Mouse (Mus musculus) limb, embryonic 14.5 days (tissue): ENCODE measurements at regions not wholly inside any gene's neighbourhood (a gene's known extent, or its start where the extent isn't known, plus 50 kb on each side); places are given as distances from the start of the nearest gene placed in this dataset.
A peak's percentile ranks its signal among the peaks of the same experiment; 100 is the strongest.

Experiments used
- ATAC-seq: fragments of 200-750 bp; cut with Nextera tagmentation; 2 replicates; pipeline ENCODE4 v1.8.0; 2017; ENCODE audit warnings: low read depth, moderate number of reproducible peaks, moderate TSS enrichment; ENCODE audit not compliant: low FRiP score
- DNase-seq: peaks from one replicate; pipeline ENCODE4 v3.0.0-alpha.2; 2015; ENCODE audit warnings: low spot score
- H3K27ac ChIP-seq: fragments of 300-500 bp; sonication (generic); replicated peaks from 2 replicates; pipeline ENCODE4 v1.5.1; 2014; ENCODE audit warnings: low read depth, mild to moderate bottlenecking, low read length, moderate library complexity, mixed read lengths
- H3K27me3 ChIP-seq: fragments of 300-500 bp; sonication (generic); 2 replicates; pipeline ENCODE4 v1.6.1; 2014; ENCODE audit warnings: low read length, mixed read lengths; ENCODE audit not compliant: control insufficient read depth, insufficient read depth
- H3K36me3 ChIP-seq: fragments of 300-500 bp; sonication (generic); 2 replicates; pipeline ENCODE4 v1.6.1; 2014; ENCODE audit warnings: mild to moderate bottlenecking, low read length, moderate library complexity, mixed read lengths; ENCODE audit not compliant: control insufficient read depth, insufficient read depth
- H3K4me1 ChIP-seq: fragments of 300-500 bp; sonication (generic); 2 replicates; pipeline ENCODE4 v1.6.1; 2014; ENCODE audit warnings: antibody characterized with exemption, low read length, mixed read lengths; ENCODE audit not compliant: control insufficient read depth, insufficient read depth
- H3K4me2 ChIP-seq: fragments of 300-500 bp; sonication (generic); replicated peaks from 2 replicates; pipeline ENCODE4 v1.6.1; 2014; ENCODE audit warnings: low read depth, mild to moderate bottlenecking, low read length, moderate library complexity; ENCODE audit not compliant: severe bottlenecking
- H3K4me3 ChIP-seq: fragments of 300-500 bp; sonication (generic); replicated peaks from 2 replicates; pipeline ENCODE4 v1.5.1; 2014; ENCODE audit warnings: low read length
- H3K9ac ChIP-seq: fragments of 300-500 bp; sonication (generic); 2 replicates; pipeline ENCODE4 v1.6.1; 2014; ENCODE audit warnings: mild to moderate bottlenecking, low read depth, low read length, moderate library complexity; ENCODE audit not compliant: severe bottlenecking
- H3K9me3 ChIP-seq: fragments of 300-500 bp; sonication (generic); 2 replicates; pipeline ENCODE4 v1.6.1; 2016; ENCODE audit warnings: low read length; ENCODE audit not compliant: control insufficient read depth
- POLR2A ChIP-seq: fragments of 200-500 bp; IDR thresholded peaks from 2 replicates; pipeline ENCODE4 v1.8.0; 2012; ENCODE audit warnings: inconsistent platforms, mild to moderate bottlenecking, moderate library complexity, borderline replicate concordance; ENCODE audit not compliant: insufficient read depth, insufficient read length; ENCODE audit errors: extremely low read depth
- WGBS: fragments of 180-500 bp; shearing (Covaris S2); extraction: QIAGEN DNeasy Blood & Tissue Kit; methylation state at CpG from one replicate; pipeline ENCODE4 v1.1.7; 2014; 5-methylcytosine and 5-hydroxymethylcytosine counted together

GRCm38 (mm10) chr8:102575523-102575922 is 209.9 kb downstream of the Cdh11 start:
- ATAC-seq (no peak), DNase-seq (no peak)
- H3K4me3 ChIP-seq, result no peak overlapping the region
- H3K27me3 ChIP-seq, result no peaks in the 10 kb centered on the region
- no peaks in the 10 kb centered on the region for H3K9me3 ChIP-seq
- TF ChIP-seq POLR2A, result no peak
- no peak overlapping the region for H3K4me2 ChIP-seq
- H3K36me3 ChIP-seq, result no peaks in the 10 kb centered on the region
- no peaks in the 10 kb centered on the region for H3K4me1 ChIP-seq
- WGBS, result 41% methylated on average over 8 of the region's 8 CpGs
- no peak overlapping the region for H3K27ac ChIP-seq
- no peak overlapping the region for H3K9ac ChIP-seq

DNA sequence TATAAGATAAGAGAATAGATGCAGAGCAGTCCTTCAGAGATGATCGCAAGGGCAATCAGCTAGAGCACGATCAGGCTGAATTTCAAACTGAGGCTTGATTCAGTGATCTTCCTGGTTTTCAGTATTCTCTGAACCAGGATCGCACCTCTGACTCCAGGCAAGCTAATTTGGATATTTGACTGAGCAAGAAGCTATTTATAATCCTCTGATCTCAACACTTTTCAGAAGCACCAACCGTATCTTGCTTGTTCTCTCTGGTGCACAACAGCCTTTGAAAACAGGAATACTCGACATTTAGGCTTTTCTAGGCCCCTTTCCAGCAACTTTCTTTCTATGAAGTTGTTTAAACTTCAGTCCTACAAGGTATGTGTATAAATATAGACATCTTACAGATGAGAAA is 217.7 kb downstream of the Cdh11 start:
- no peaks in the 10 kb centered on the region for H3K4me1 ChIP-seq
- H3K4me3 ChIP-seq, result no peak overlapping the region
- no peaks in the 10 kb centered on the region for H3K9me3 ChIP-seq
- DNase-seq (no peak), ATAC-seq (no peak)
- H3K27me3 ChIP-seq, result no peaks in the 10 kb centered on the region
- H3K4me2 ChIP-seq, result no peak overlapping the region
- no peak overlapping the region for H3K27ac ChIP-seq
- no peak overlapping the region for H3K9ac ChIP-seq
- no peaks in the 10 kb centered on the region for H3K36me3 ChIP-seq
- no peak for TF ChIP-seq POLR2A
- WGBS, result 86% methylated on average over 5 of the region's 5 CpGs

- H3K4me1 ChIP-seq, result peaks cover 10% of the 10 kb centered on the region
- no peaks in the 10 kb centered on the region for H3K9me3 ChIP-seq
- H3K27ac ChIP-seq, result peak overlapping the region; percentile 81
- no peak overlapping the region for H3K4me2 ChIP-seq
- no peak for DNase-seq
- no peak overlapping the region for H3K9ac ChIP-seq
- WGBS, result 47% methylated on average over 6 of the region's 6 CpGs
- H3K4me3 ChIP-seq, result no peak overlapping the region
- no peak for TF ChIP-seq POLR2A
- 0 out of 2 replicates have a peak, but pooled peaks have one; percentile 5 for ATAC-seq
- H3K27me3 ChIP-seq, result no peaks in the 10 kb centered on the region
- H3K36me3 ChIP-seq, result no peaks in the 10 kb centered on the region
These were observed 231.2 kb downstream of the Cdh11 start for GRCm38 (mm10) chr8:102554213-102554612.

DNA sequence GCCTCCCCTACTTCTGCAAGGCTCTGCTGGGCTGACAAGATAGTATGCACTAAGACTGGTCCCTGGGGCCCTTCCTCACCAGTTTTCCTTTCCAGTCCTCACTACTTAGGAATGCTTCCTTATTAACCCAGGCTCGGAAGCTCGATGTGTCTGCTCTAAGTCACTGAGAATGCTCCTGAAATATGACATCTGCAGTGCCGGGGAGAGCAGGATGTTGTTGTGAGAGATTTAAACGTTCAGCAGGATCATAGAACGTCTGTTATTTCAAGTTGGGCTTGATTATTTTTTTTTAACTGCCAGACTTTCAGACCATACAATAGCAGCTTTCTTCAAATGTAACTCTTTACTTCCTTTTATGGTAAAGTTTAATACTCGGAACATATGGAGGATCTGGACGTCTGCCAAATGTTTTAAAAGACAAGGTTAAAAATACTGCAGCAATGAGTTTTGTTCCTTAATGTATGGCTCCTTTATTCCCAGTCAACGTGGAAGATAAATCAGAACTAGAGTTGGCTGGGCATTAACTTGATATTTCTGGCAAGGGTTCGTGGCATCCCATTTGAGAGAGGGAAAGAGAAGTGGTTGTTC is 232.0 kb downstream of the Cdh11 start:
- H3K9me3 ChIP-seq, result no peaks in the 10 kb centered on the region
- WGBS, result 2% methylated on average over 9 of the region's 9 CpGs
- H3K4me2 ChIP-seq, result peak overlapping the region; percentile 19
- peak; percentile 79 for ATAC-seq
- H3K9ac ChIP-seq, result no peak overlapping the region
- no peaks in the 10 kb centered on the region for H3K27me3 ChIP-seq
- peak overlapping the region; percentile 81 for H3K27ac ChIP-seq
- DNase-seq, result peak; percentile 94
- H3K4me3 ChIP-seq, result no peak overlapping the region
- peaks cover 10% of the 10 kb centered on the region for H3K4me1 ChIP-seq
- TF ChIP-seq POLR2A, result no peak
- no peaks in the 10 kb centered on the region for H3K36me3 ChIP-seq

DNA sequence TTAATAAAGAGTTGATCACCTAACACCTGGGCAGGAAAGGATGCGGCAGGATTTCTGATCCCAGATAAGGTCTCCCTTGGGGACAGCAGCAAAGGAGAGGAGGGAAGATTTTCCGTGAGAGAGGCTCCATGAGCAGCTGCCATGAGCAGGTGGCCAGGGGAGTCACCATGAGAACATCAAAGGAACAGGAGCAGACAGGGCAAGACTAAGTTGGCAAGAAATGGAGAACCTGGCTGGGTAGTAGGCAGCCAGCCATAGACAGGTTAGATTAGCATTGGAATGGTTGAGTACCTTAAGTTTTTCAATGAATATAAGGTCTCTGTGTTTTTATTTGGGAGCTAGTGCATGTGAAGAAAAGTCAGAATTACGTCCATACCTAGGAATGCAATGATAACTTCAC is 246.6 kb downstream of the Cdh11 start:
- H3K36me3 ChIP-seq, result no peaks in the 10 kb centered on the region
- no peak for ATAC-seq
- H3K27me3 ChIP-seq, result no peaks in the 10 kb centered on the region
- no peak overlapping the region for H3K9ac ChIP-seq
- 59% methylated on average over 3 of the region's 3 CpGs for WGBS
- no peak overlapping the region for H3K27ac ChIP-seq
- H3K4me2 ChIP-seq, result no peak overlapping the region
- DNase-seq, result no peak
- H3K4me1 ChIP-seq, result no peaks in the 10 kb centered on the region
- no peak overlapping the region for H3K4me3 ChIP-seq
- no peak for TF ChIP-seq POLR2A
- no peaks in the 10 kb centered on the region for H3K9me3 ChIP-seq

- Histone ChIP-seq H3K36me3 (no peaks in the 10 kb centered on the region), H3K27me3 (no peaks in the 10 kb centered on the region), H3K27ac (no peak overlapping the region), H3K4me1 (no peaks in the 10 kb centered on the region), H3K4me2 (no peak overlapping the region), H3K4me3 (no peak overlapping the region), H3K9ac (no peak overlapping the region), H3K9me3 (no peaks in the 10 kb centered on the region)
- TF ChIP-seq POLR2A, result no peak
- DNase-seq (no peak), ATAC-seq (no peak)
- 58% methylated on average over 3 of the region's 3 CpGs for WGBS
These were observed 247.4 kb downstream of the Cdh11 start for GRCm38 (mm10) chr8:102538068-102538467.
